Mouse (Mus musculus): Measurements from ENCODE around the gene Bicc1.

Gene Bicc1

GRCm38 (mm10) chr10:70902751-70903485, 256.6 kb downstream of the Bicc1 start:
- Histone ChIP-seq H3K4me3 (replicated peaks; ENCODE audit: low read length) (no peak overlapping the region), H3K4me1 (replicated peaks; ENCODE audit: low read depth, low read length) (no peaks in the 10 kb centered on the region), H3K27me3 (ENCODE audit: insufficient read depth, low read length) (no peaks in the 10 kb centered on the region), H3K9me3 (ENCODE audit: low read length) (peaks cover 10% of the 10 kb centered on the region; the same call in 1 of the 2 replicates), H3K36me3 (ENCODE audit: insufficient read depth, low read length) (no peaks in the 10 kb centered on the region)
- TF ChIP-seq CTCF (conservative IDR thresholded peaks at IDR 0.05; ENCODE audit: low read length) = no peak
- no peak for TF ChIP-seq NANOG (IDR thresholded peaks at IDR 0.05; ENCODE audit: borderline replicate concordance, low read length)
- TF ChIP-seq POU5F1 (IDR thresholded peaks at IDR 0.05; ENCODE audit: borderline replicate concordance, low read length) = no peak

DNA sequence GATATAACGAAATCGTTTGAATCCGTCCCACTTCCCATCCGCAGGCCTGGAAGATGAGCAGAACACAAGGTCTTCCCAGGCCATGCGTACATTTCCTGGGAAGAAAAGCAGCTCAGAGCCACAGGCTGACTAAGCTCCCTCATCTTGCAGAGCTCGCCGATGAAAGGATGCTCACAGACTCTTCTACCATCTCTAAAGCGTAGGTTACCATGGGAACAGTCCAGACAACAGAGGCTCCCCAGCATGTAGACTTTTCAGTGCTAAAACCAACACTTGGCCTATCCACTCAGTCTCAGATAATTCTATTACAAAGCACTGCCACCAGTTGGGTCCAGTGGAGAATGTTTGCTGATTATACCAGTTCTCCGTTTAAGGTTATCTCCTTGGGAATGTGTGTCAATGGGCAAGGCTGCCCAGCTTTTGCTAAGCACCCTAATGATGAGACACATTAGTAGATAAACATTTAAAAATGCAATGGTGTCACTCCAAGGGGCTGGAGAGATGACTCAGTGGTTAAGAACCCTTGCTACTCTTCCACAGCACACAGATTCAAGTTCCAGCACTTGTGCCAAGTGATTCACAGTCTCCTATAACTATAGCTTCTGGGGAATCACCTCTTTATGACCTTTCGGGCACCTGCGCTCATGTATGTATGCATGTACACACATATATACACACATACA, 258.2 kb downstream of the Bicc1 start:
- Histone ChIP-seq H3K4me1 (replicated peaks; ENCODE audit: low read depth, low read length) (no peaks in the 10 kb centered on the region; the same call in 1 of the 2 replicates), H3K9me3 (ENCODE audit: low read length) (peaks cover 10% of the 10 kb centered on the region; the same call in 1 of the 2 replicates), H3K27me3 (ENCODE audit: insufficient read depth, low read length) (no peaks in the 10 kb centered on the region), H3K36me3 (ENCODE audit: insufficient read depth, low read length) (no peaks in the 10 kb centered on the region), H3K4me3 (replicated peaks; ENCODE audit: low read length) (no peak overlapping the region)
- TF ChIP-seq CTCF (conservative IDR thresholded peaks at IDR 0.05; ENCODE audit: low read length) (no peak), POU5F1 (IDR thresholded peaks at IDR 0.05; ENCODE audit: borderline replicate concordance, low read length) (no peak), NANOG (IDR thresholded peaks at IDR 0.05; ENCODE audit: borderline replicate concordance, low read length) (no peak)

DNA sequence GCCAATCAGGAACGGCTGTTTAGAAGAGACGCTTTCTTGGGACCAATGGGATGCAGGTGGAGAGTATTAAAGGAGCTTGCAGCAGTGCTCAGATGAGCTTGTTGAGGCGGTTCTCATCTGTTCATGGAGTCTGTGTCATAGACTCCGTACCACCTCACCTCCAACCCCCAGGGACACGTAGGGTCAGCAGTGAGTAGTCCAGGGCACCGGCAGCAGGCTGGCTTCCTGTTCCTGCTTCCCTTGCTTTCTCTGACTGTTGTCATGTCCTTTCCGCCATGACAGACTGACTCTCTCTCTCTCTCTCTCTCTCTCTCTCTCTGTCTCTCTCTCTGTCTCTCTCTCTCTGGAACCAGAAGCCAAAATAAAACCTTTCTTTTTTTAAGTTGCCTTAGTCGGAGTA, 263.6 kb downstream of the Bicc1 start:
- Histone ChIP-seq H3K36me3 (ENCODE audit: insufficient read depth, low read length) (peaks cover 11% of the 10 kb centered on the region), H3K4me3 (replicated peaks; ENCODE audit: low read length) (no peak overlapping the region), H3K4me1 (replicated peaks; ENCODE audit: low read depth, low read length) (no peaks in the 10 kb centered on the region; the same call in 1 of the 2 replicates), H3K27me3 (ENCODE audit: insufficient read depth, low read length) (no peaks in the 10 kb centered on the region), H3K9me3 (ENCODE audit: low read length) (peaks cover 58% of the 10 kb centered on the region)
- no peak for TF ChIP-seq POU5F1 (IDR thresholded peaks at IDR 0.05; ENCODE audit: borderline replicate concordance, low read length)

DNA sequence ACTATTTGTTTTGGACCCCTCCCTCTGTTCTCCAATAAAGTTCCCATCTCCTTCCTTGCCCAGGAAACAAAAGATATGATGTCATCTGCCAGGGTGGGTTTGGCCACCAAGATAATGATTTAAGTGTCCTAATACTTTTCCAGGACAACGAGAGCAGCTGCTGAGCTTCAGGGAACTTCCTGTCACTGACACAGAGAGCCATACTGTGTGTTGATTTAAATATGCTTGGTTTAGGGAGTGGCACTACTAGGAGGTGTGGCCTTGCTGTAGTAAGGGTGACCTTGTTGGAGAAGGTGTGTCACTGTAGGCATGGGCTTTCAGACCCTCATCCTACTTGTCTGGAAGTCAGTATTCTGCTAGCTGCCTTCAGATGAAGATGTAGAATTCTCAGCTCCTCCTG, 281.5 kb downstream of the Bicc1 start:
- no peaks in the 10 kb centered on the region for H3K27me3 ChIP-seq (ENCODE audit: insufficient read depth, low read length)
- peak overlapping the region; percentile 29; the same call in 1 of the 2 replicates for H3K4me3 ChIP-seq (replicated peaks; ENCODE audit: low read length)
- peaks cover 12% of the 10 kb centered on the region for H3K9me3 ChIP-seq (ENCODE audit: low read length)
- no peaks in the 10 kb centered on the region; the same call in 1 of the 2 replicates for H3K36me3 ChIP-seq (ENCODE audit: insufficient read depth, low read length)
- TF ChIP-seq POU5F1 (IDR thresholded peaks at IDR 0.05; ENCODE audit: borderline replicate concordance, low read length) (no peak), CTCF (conservative IDR thresholded peaks at IDR 0.05; ENCODE audit: low read length) (no peak), NANOG (IDR thresholded peaks at IDR 0.05; ENCODE audit: borderline replicate concordance, low read length) (no peak)
- H3K4me1 ChIP-seq (replicated peaks; ENCODE audit: low read depth, low read length) = peaks cover 54% of the 10 kb centered on the region

DNA sequence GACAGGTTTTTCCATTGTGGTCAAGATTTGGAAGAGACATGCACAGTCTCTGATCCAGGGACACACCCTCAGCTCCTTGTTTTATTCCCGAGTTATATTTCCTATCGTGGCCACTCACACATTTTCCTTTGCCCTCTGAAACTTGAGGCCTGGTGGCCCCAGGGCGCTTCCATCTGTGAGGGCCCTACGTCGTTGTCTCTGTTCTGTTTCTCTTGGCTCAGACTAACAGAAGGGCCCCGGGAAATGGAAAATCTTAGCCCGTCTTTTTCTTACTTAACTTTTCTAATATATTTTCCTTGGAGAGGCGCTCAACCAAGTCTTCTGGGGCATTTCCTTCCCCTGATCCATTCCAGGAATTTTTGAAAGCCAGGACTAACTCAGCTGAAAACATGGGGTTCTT, 281.9 kb downstream of the Bicc1 start:
- TF ChIP-seq CTCF (conservative IDR thresholded peaks at IDR 0.05; ENCODE audit: low read length) (no peak), NANOG (IDR thresholded peaks at IDR 0.05; ENCODE audit: borderline replicate concordance, low read length) (no peak), POU5F1 (IDR thresholded peaks at IDR 0.05; ENCODE audit: borderline replicate concordance, low read length) (no peak)
- Histone ChIP-seq H3K27me3 (ENCODE audit: insufficient read depth, low read length) (no peaks in the 10 kb centered on the region), H3K9me3 (ENCODE audit: low read length) (peaks cover 16% of the 10 kb centered on the region), H3K4me3 (replicated peaks; ENCODE audit: low read length) (peak overlapping the region; percentile 29), H3K36me3 (ENCODE audit: insufficient read depth, low read length) (no peaks in the 10 kb centered on the region; the same call in 1 of the 2 replicates), H3K4me1 (replicated peaks; ENCODE audit: low read depth, low read length) (peaks cover 58% of the 10 kb centered on the region)

DNA sequence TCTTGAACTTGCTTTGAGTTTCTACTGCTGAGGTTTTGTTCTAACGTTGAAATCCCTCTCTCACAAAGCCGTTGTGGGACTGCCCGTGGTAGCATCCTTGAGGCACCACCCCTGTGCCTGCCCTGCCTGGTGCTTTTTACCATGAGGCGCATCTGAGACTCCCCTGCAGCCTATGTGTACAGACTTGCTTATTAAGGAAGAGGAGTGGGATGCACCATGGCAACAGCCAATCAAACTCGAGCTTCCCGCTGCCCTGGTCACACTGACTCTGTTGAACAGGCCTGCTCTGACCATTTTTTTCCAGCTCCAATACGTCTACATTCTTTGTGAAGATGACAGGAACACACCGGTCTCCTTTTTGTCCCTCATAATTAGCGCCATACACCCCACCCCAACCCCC, 283.0 kb downstream of the Bicc1 start:
- H3K36me3 ChIP-seq (ENCODE audit: insufficient read depth, low read length) = no peaks in the 10 kb centered on the region; the same call in 1 of the 2 replicates
- no peaks in the 10 kb centered on the region for H3K27me3 ChIP-seq (ENCODE audit: insufficient read depth, low read length)
- peaks cover 23% of the 10 kb centered on the region for H3K9me3 ChIP-seq (ENCODE audit: low read length)
- no peak for TF ChIP-seq CTCF (conservative IDR thresholded peaks at IDR 0.05; ENCODE audit: low read length)
- TF ChIP-seq NANOG (IDR thresholded peaks at IDR 0.05; ENCODE audit: borderline replicate concordance, low read length) = no peak
- TF ChIP-seq POU5F1 (IDR thresholded peaks at IDR 0.05; ENCODE audit: borderline replicate concordance, low read length) = no peak
- peaks cover 68% of the 10 kb centered on the region for H3K4me1 ChIP-seq (replicated peaks; ENCODE audit: low read depth, low read length)
- no peak overlapping the region for H3K4me3 ChIP-seq (replicated peaks; ENCODE audit: low read length)

GRCm38 (mm10) chr10:70876119-70876518, 283.4 kb downstream of the Bicc1 start:
- Histone ChIP-seq H3K9me3 (ENCODE audit: low read length) (peaks cover 23% of the 10 kb centered on the region), H3K27me3 (ENCODE audit: insufficient read depth, low read length) (no peaks in the 10 kb centered on the region), H3K36me3 (ENCODE audit: insufficient read depth, low read length) (no peaks in the 10 kb centered on the region; the same call in 1 of the 2 replicates), H3K4me1 (replicated peaks; ENCODE audit: low read depth, low read length) (peaks cover 72% of the 10 kb centered on the region), H3K4me3 (replicated peaks; ENCODE audit: low read length) (no peak overlapping the region)
- TF ChIP-seq CTCF (conservative IDR thresholded peaks at IDR 0.05; ENCODE audit: low read length) (peak; percentile 90), NANOG (IDR thresholded peaks at IDR 0.05; ENCODE audit: borderline replicate concordance, low read length) (no peak), POU5F1 (IDR thresholded peaks at IDR 0.05; ENCODE audit: borderline replicate concordance, low read length) (no peak)

DNA sequence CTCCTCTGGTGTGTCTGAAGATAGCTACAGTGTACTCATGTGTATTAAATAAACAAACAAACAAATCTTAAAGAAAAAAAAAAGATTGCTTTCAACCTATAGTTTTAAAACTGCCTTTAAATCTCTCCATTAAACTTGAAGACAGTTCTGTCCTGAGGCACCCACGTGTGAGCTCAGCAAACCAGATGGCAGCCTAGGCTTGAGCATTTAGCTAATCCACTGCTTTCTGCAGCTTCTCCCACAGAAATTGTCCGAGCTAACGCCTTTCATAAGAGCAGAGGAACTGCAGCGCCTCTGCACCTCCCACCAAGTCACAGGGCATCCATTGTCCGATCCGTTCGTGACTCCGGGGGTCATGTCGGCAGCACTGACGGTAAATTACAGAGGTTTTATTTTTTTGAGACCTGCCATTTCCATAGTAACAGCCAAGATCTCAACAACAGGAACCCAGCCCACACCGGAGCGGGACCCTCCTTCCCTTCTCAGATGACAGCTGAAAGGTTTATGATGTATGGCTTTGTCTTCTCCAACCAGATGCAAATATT, 284.4 kb downstream of the Bicc1 start:
- Histone ChIP-seq H3K4me1 (replicated peaks; ENCODE audit: low read depth, low read length) (peaks cover 82% of the 10 kb centered on the region), H3K4me3 (replicated peaks; ENCODE audit: low read length) (no peak overlapping the region), H3K9me3 (ENCODE audit: low read length) (peaks cover 23% of the 10 kb centered on the region), H3K27me3 (ENCODE audit: insufficient read depth, low read length) (no peaks in the 10 kb centered on the region), H3K36me3 (ENCODE audit: insufficient read depth, low read length) (no peaks in the 10 kb centered on the region; the same call in 1 of the 2 replicates)
- no peak for TF ChIP-seq NANOG (IDR thresholded peaks at IDR 0.05; ENCODE audit: borderline replicate concordance, low read length)
- TF ChIP-seq CTCF (conservative IDR thresholded peaks at IDR 0.05; ENCODE audit: low read length) = no peak
- TF ChIP-seq POU5F1 (IDR thresholded peaks at IDR 0.05; ENCODE audit: borderline replicate concordance, low read length) = no peak

Measured in E14TG2a.4 (cell line).